Mouse (Mus musculus) limb, embryonic 14.5 days (tissue): ENCODE data around the gene Gimap9. TPM values are rescaled to one million over a fixed set of nuclear protein-coding genes. Genes with fewer than 3 reads are reported as not detected.

Experiments
- ATAC-seq: fragments of 200-750 bp; cut with Nextera tagmentation; 2 replicates; pipeline ENCODE4 v1.8.0; 2017; ENCODE audit warnings: low read depth, moderate number of reproducible peaks, moderate TSS enrichment; ENCODE audit not compliant: low FRiP score
- DNase-seq: peaks from one replicate; pipeline ENCODE4 v3.0.0-alpha.2; 2015; ENCODE audit warnings: low spot score
- H3K27ac ChIP-seq: fragments of 300-500 bp; sonication (generic); replicated peaks from 2 replicates; pipeline ENCODE4 v1.5.1; 2014; ENCODE audit warnings: low read depth, mild to moderate bottlenecking, low read length, moderate library complexity, mixed read lengths
- H3K27me3 ChIP-seq: fragments of 300-500 bp; sonication (generic); 2 replicates; pipeline ENCODE4 v1.6.1; 2014; ENCODE audit warnings: low read length, mixed read lengths; ENCODE audit not compliant: control insufficient read depth, insufficient read depth
- H3K36me3 ChIP-seq: fragments of 300-500 bp; sonication (generic); 2 replicates; pipeline ENCODE4 v1.6.1; 2014; ENCODE audit warnings: mild to moderate bottlenecking, low read length, moderate library complexity, mixed read lengths; ENCODE audit not compliant: control insufficient read depth, insufficient read depth
- H3K4me1 ChIP-seq: fragments of 300-500 bp; sonication (generic); 2 replicates; pipeline ENCODE4 v1.6.1; 2014; ENCODE audit warnings: antibody characterized with exemption, low read length, mixed read lengths; ENCODE audit not compliant: control insufficient read depth, insufficient read depth
- H3K4me2 ChIP-seq: fragments of 300-500 bp; sonication (generic); replicated peaks from 2 replicates; pipeline ENCODE4 v1.6.1; 2014; ENCODE audit warnings: low read depth, mild to moderate bottlenecking, low read length, moderate library complexity; ENCODE audit not compliant: severe bottlenecking
- H3K4me3 ChIP-seq: fragments of 300-500 bp; sonication (generic); replicated peaks from 2 replicates; pipeline ENCODE4 v1.5.1; 2014; ENCODE audit warnings: low read length
- H3K9ac ChIP-seq: fragments of 300-500 bp; sonication (generic); 2 replicates; pipeline ENCODE4 v1.6.1; 2014; ENCODE audit warnings: mild to moderate bottlenecking, low read depth, low read length, moderate library complexity; ENCODE audit not compliant: severe bottlenecking
- H3K9me3 ChIP-seq: fragments of 300-500 bp; sonication (generic); 2 replicates; pipeline ENCODE4 v1.6.1; 2016; ENCODE audit warnings: low read length; ENCODE audit not compliant: control insufficient read depth
- POLR2A ChIP-seq: fragments of 200-500 bp; IDR thresholded peaks from 2 replicates; pipeline ENCODE4 v1.8.0; 2012; ENCODE audit warnings: inconsistent platforms, mild to moderate bottlenecking, moderate library complexity, borderline replicate concordance; ENCODE audit not compliant: insufficient read depth, insufficient read length; ENCODE audit errors: extremely low read depth
- WGBS: fragments of 180-500 bp; shearing (Covaris S2); extraction: QIAGEN DNeasy Blood & Tissue Kit; methylation state at CpG from one replicate; pipeline ENCODE4 v1.1.7; 2014; 5-methylcytosine and 5-hydroxymethylcytosine counted together
- polyA plus RNA-seq, 2 experiments: library from polyadenylated mRNA; depleted of rRNA in 1 of 2; stranded (reverse) in 1 of 2; unstranded in 1 of 2; fragments of >200 nt; fragmentation: Nextera tagmentation in 1 of 2; extraction: Ambion mirVana in 1 of 2; gene quantifications; 2 replicates each; pipeline versions ENCODE4 v1.2.1 to v1.2.3; 2012 to 2014

The Gimap9 gene
- polyA plus RNA-seq, 2 experiments, result 6.2 TPM

GRCm38 (mm10) chr6:48684319-48684718 lies 8.4 kb downstream of the Gimap9 start, which contains the start of gene Gimap4:
Gene Gimap4 (plus strand): TSS chr6:48684549.
- no peak within 1 kb of the TSS for H3K4me3 ChIP-seq
- H3K9me3 ChIP-seq, result no peaks in the 10 kb centered on the region
- H3K4me1 ChIP-seq, result no peaks in the 10 kb centered on the region
- H3K4me2 ChIP-seq, result no peak within 1 kb of the TSS
- H3K36me3 ChIP-seq, result no peaks in the 10 kb centered on the region
- WGBS, result 71% methylated on average over 5 of the region's 5 CpGs
- TF ChIP-seq POLR2A, result no peak
- no peak within 1 kb of the TSS for H3K9ac ChIP-seq
- no peak for ATAC-seq
- H3K27ac ChIP-seq, result no peak within 1 kb of the TSS
- no peak for DNase-seq
- H3K27me3 ChIP-seq, result no peaks in the 10 kb centered on the region

- WGBS, result 57% methylated on average over 4 of the region's 4 CpGs
- H3K4me3 ChIP-seq, result no peak overlapping the region
- ATAC-seq, result no peak
- no peaks in the 10 kb centered on the region for H3K4me1 ChIP-seq
- H3K9me3 ChIP-seq, result no peaks in the 10 kb centered on the region
- DNase-seq, result no peak
- no peaks in the 10 kb centered on the region for H3K36me3 ChIP-seq
- no peak overlapping the region for H3K27ac ChIP-seq
- H3K9ac ChIP-seq, result no peak overlapping the region
- no peaks in the 10 kb centered on the region for H3K27me3 ChIP-seq
- no peak overlapping the region for H3K4me2 ChIP-seq
- no peak for TF ChIP-seq POLR2A
Observed at GRCm38 (mm10) chr6:48684806-48685205, 8.9 kb downstream of the Gimap9 start.

GRCm38 (mm10) chr6:48685251-48685650 lies 9.3 kb downstream of the Gimap9 start:
- Histone ChIP-seq H3K27me3 (no peaks in the 10 kb centered on the region), H3K9me3 (no peaks in the 10 kb centered on the region), H3K4me1 (no peaks in the 10 kb centered on the region), H3K4me3 (no peak overlapping the region), H3K36me3 (no peaks in the 10 kb centered on the region), H3K9ac (no peak overlapping the region), H3K4me2 (no peak overlapping the region), H3K27ac (no peak overlapping the region)
- DNase-seq (no peak), ATAC-seq (no peak)
- TF ChIP-seq POLR2A, result no peak
- WGBS, result 88% methylated on average over 2 of the region's 2 CpGs

- WGBS, result 84% methylated on average over 7 of the region's 7 CpGs
- no peak overlapping the region for H3K4me2 ChIP-seq
- TF ChIP-seq POLR2A, result no peak
- ATAC-seq (no peak), DNase-seq (no peak)
- no peaks in the 10 kb centered on the region for H3K27me3 ChIP-seq
- no peak overlapping the region for H3K4me3 ChIP-seq
- H3K9ac ChIP-seq, result no peak overlapping the region
- H3K4me1 ChIP-seq, result no peaks in the 10 kb centered on the region
- H3K27ac ChIP-seq, result no peak overlapping the region
- no peaks in the 10 kb centered on the region for H3K36me3 ChIP-seq
- H3K9me3 ChIP-seq, result no peaks in the 10 kb centered on the region
Observed at GRCm38 (mm10) chr6:48685694-48686665, 10.1 kb downstream of the Gimap9 start.

GRCm38 (mm10) chr6:48687077-48687476 lies 11.1 kb downstream of the Gimap9 start:
- whole genome bisulfite sequencing, result 75% methylated on average over 2 of the region's 2 CpGs
- TF ChIP-seq POLR2A, result no peak
- H3K27me3 ChIP-seq, result no peaks in the 10 kb centered on the region
- DNase-seq, result no peak
- no peaks in the 10 kb centered on the region for H3K36me3 ChIP-seq
- no peak overlapping the region for H3K4me2 ChIP-seq
- H3K27ac ChIP-seq, result no peak overlapping the region
- no peak overlapping the region for H3K9ac ChIP-seq
- no peaks in the 10 kb centered on the region for H3K9me3 ChIP-seq
- no peaks in the 10 kb centered on the region for H3K4me1 ChIP-seq
- H3K4me3 ChIP-seq, result no peak overlapping the region
- ATAC-seq, result no peak
